8 mouse cellular contexts compared by ENCODE assay signal in the genomic region with DNA sequence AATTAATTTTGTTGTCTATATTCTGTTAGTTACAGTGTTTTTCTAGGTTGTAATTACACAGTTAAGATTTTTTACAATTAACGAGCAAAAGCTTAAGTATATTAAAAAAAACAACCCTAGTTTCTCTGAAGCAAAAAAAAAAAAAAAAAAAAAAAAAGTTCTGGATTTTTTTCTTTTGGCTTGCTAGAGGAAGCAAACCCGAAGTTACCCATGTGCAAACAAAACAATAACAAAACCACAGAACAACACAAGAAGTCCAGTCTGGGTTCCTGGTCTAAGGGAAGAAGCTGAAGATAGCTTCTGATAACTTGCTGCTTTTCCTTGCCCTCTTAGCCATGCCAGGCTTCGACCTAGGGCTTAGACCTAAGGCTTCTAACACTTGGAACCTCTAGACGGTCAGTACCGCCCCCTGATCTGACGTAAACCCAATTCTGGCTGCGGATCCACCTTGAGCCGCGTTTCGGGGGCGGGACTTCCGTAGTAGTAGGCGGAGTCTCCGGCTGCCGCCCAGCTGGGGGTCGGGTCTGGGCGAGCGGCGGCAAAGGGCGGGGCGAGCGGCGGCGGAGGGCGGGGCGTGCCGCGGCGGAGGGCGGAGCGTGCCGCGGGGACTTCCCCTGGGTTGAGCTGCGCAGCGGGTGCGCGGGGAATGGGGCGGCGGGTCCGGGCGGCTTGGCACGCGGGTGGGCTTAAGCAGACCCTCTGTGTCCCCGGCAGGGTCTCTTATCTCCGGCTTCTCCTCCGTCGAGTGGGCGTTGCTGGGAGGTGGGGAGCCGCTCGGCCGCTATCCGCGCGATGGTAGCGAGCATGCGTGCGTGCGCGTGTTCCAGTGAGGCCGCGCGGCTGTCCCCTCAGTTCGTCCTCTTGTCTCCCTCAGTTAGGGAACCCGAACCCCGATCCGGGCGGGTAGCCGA. TPM values are rescaled to one million over a fixed set of nuclear protein-coding genes. Genes with fewer than 3 reads are reported as not detected.
DNase-seq lines count a peak whose midpoint lies in the region; ATAC-seq lines count a peak whose summit lies in the region.

A gene (plus strand): TSS at position 580 of the 911 bp plus-strand sequence.

- peak; percentile 96 to 99 for DNase-seq in adrenal gland, adult (ENCODE audit: inconsistent age in 2 of 2, low spot score in 1 of 2)
- peak; percentile 96 for DNase-seq in embryo, embryonic 10.5 days (ENCODE audit: low spot score)
- DNase-seq in gastrocnemius, postnatal 14 days = peak; percentile 93
- DNase-seq in left cerebral cortex, postnatal 10 days (ENCODE audit: extremely low spot score in 1 of 2, low spot score in 2 of 2) = peak; percentile 89 to 95
- DNase-seq in right cerebral cortex, postnatal 25 days = peak; percentile 94
- peak; percentile 90 to 94 for DNase-seq in urinary bladder, postnatal 4 days (ENCODE audit: low spot score in 2 of 2)

- peak; percentile 93 for ATAC-seq in inflammation-experienced regulatory T-cells, adult 6 months
- peak; percentile 98 for ATAC-seq in megakaryocyte-erythroid progenitor cell, adult 5-6 weeks (replicated peaks; ENCODE audit: low FRiP score, low TSS enrichment, poor library complexity, severe bottlenecking)

- intact Hi-C loops in gastrocnemius, postnatal 14 days (cut with DNase I; ENCODE audit: low total_unique reads) = no loop called here
- intact Hi-C loops in left cerebral cortex, postnatal 10 days (cut with DNase I) = no loop called here

RNA-seq across cellular contexts. Expression of the gene that starts here (rescaled TPM):
- total RNA-seq in gastrocnemius, postnatal 14 days (2021) = 1 to 10 TPM; 7.1 to 8.8 TPM
- 10 to 100 TPM in 2 of 3 experiments, 1 to 10 TPM in 1; 4.5 to 51.5 (median 30.9) TPM for polyA plus RNA-seq in inflammation-experienced regulatory T-cells, adult 6 months (2017; shearing (Covaris generic))
- total RNA-seq in left cerebral cortex, postnatal 10 days (2021) = 1 to 10 TPM; 3.1 to 4.7 TPM
- total RNA-seq in megakaryocyte-erythroid progenitor cell, adult 5-6 weeks (2014; fragmentation: Nextera tagmentation) = 10.1 and 11.4 TPM in 2 replicates
- 1.3 and 5.6 TPM in 2 replicates for total RNA-seq in megakaryocyte-erythroid progenitor cell, adult 5-6 weeks (2017)

Comparison
In these comparisons a context has a peak if more than half of its experiments do, and no peak if none do; other contexts are left out.
1. Peak in every context shown above with its lines: DNase-seq and ATAC-seq.